Mouse (Mus musculus) hindbrain, embryonic 14.5 days (tissue): ENCODE measurements around the gene Btbd9. TPM values are rescaled to one million over a fixed set of nuclear protein-coding genes. Genes with fewer than 3 reads are reported as not detected.

ENCODE experiments used
- ATAC-seq: fragments of 200-750 bp; cut with Nextera tagmentation; 2 replicates; pipeline ENCODE4 v1.8.0; 2017; ENCODE audit warnings: moderate number of reproducible peaks, mild to moderate bottlenecking, moderate TSS enrichment, moderate library complexity; ENCODE audit not compliant: low FRiP score
- DNase-seq: peaks from one replicate; pipeline ENCODE4 v3.0.0-alpha.2; 2015; ENCODE audit warnings: low spot score
- H3K27ac ChIP-seq: fragments of 300-500 bp; sonication (generic); 2 replicates; pipeline ENCODE4 v1.5.1; 2014; ENCODE audit warnings: mild to moderate bottlenecking, moderate library complexity
- H3K27me3 ChIP-seq: fragments of 300-500 bp; sonication (generic); 2 replicates; pipeline ENCODE4 v1.6.1; 2014; ENCODE audit warnings: mild to moderate bottlenecking, low read length, mixed read lengths; ENCODE audit not compliant: control insufficient read depth, insufficient read depth
- H3K36me3 ChIP-seq: fragments of 300-500 bp; sonication (generic); replicated peaks from 2 replicates; pipeline ENCODE4 v1.6.1; 2014; ENCODE audit not compliant: control insufficient read depth, insufficient read depth
- H3K4me1 ChIP-seq: fragments of 300-500 bp; sonication (generic); replicated peaks from 2 replicates; pipeline ENCODE4 v1.6.1; 2014; ENCODE audit warnings: antibody characterized with exemption, low read length, mixed read lengths; ENCODE audit not compliant: control insufficient read depth, insufficient read depth
- H3K4me2 ChIP-seq: fragments of 300-500 bp; sonication (generic); replicated peaks from 2 replicates; pipeline ENCODE4 v1.6.1; 2014; ENCODE audit warnings: mild to moderate bottlenecking, moderate library complexity
- H3K4me3 ChIP-seq: fragments of 300-500 bp; sonication (generic); replicated peaks from 2 replicates; pipeline ENCODE4 v1.5.1; 2014; ENCODE audit warnings: mild to moderate bottlenecking, low read length
- H3K9ac ChIP-seq: fragments of 300-500 bp; sonication (generic); 2 replicates; pipeline ENCODE4 v1.6.1; 2014
- H3K9me3 ChIP-seq: fragments of 300-500 bp; sonication (generic); 2 replicates; pipeline ENCODE4 v1.6.1; 2016; ENCODE audit warnings: low read length; ENCODE audit not compliant: control insufficient read depth
- WGBS: fragments of 180-500 bp; shearing (Covaris S2); extraction: QIAGEN DNeasy Blood & Tissue Kit; methylation state at CpG from one replicate; pipeline ENCODE4 v1.1.7; 2014; 5-methylcytosine and 5-hydroxymethylcytosine counted together
- polyA plus RNA-seq: library from polyadenylated mRNA; unstranded; fragments of >200 nt; fragmentation: Nextera tagmentation; extraction: Ambion mirVana; gene quantifications from 2 replicates; pipeline ENCODE4 v1.2.1, GENCODE M21; 2014

Btbd9 gene
- polyA plus RNA-seq, 1 experiment from 2014 or later: 126 TPM

GRCm38 (mm10) chr17:30383649-30384048 lies 192.6 kb downstream of the Btbd9 start:
- no peak overlapping the region for H3K4me3 ChIP-seq
- H3K9me3 ChIP-seq: no peaks in the 10 kb centered on the region
- no peak for ATAC-seq
- H3K36me3 ChIP-seq: no peaks in the 10 kb centered on the region
- DNase-seq: no peak
- no peaks in the 10 kb centered on the region for H3K27me3 ChIP-seq
- peaks cover 11% of the 10 kb centered on the region for H3K4me1 ChIP-seq
- H3K27ac ChIP-seq: no peak overlapping the region
- WGBS: 93% methylated on average over 6 of the region's 6 CpGs
- H3K9ac ChIP-seq: no peak overlapping the region
- H3K4me2 ChIP-seq: no peak overlapping the region

DNA sequence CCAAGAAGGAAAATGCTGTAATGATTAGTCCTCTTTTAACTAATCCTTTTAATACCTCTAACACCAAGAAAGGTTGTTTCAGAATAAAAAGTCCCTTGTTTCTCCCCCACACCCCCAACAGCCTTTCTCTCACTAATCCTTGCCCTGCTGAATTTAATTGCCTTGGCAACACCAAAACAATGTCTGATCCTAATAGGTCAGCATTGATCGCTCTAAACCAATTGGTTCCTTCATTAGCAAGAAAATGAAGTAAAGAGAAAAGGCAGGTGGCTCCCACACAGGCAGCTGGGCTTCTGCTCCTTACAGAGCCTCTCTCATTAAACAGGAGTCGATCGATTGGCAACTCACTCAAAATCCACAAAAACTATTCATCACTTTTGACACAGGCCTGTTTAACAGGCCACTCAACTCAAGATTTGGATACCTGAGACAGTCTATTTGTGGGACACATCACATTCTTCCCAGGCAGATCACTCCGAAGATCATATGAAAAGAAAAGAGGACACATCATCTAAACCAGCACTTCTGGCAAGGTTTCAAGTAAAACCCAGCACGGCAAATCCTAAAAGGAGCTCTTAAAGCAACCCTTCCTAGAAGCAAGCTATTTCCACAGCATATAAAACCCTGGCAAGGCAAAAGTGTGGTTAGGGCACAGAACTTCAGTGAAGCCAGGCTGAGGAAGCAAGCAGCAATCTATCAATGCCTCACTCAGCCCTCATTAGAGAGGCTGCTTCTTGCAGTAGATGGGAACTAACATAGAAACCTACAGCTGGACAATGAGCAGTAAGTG lies 197.9 kb downstream of the Btbd9 start:
- Histone ChIP-seq H3K4me1 (peaks cover 28% of the 10 kb centered on the region), H3K27ac (peak overlapping the region; percentile 52), H3K36me3 (no peaks in the 10 kb centered on the region), H3K9me3 (no peaks in the 10 kb centered on the region), H3K9ac (no peak overlapping the region), H3K27me3 (no peaks in the 10 kb centered on the region), H3K4me2 (no peak overlapping the region), H3K4me3 (no peak overlapping the region)
- ATAC-seq: no peak
- DNase-seq: no peak
- 4% methylated on average over 5 of the region's 5 CpGs for WGBS

- no peak overlapping the region for H3K27ac ChIP-seq
- WGBS: 6% methylated on average over 1 of the region's 1 CpGs
- no peak for ATAC-seq
Measured at GRCm38 (mm10) chr17:30377754-30378153, 198.5 kb downstream of the Btbd9 start.

DNA sequence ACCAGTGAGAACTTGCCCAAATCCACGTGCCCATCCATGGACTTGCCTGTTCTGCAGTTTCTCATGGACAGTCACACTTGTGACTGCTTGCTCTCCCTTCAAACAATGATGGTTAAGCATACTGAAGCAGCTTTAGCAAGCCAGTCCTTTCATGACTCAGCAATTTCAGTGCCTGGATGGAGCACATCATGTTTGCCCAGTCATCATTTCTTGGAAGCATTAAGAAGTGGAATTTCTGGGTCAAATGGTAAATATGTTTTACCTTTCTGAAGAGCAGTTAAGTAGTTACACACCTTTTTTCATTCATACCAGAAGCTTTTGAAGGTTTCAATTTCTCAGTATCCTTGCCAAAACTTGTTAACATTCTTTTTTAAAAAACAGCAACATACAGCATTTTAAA lies 201.2 kb downstream of the Btbd9 start:
- H3K4me3 ChIP-seq: no peak overlapping the region
- peak overlapping the region; percentile 44 for H3K27ac ChIP-seq
- H3K4me1 ChIP-seq: peaks cover 28% of the 10 kb centered on the region
- no peaks in the 10 kb centered on the region for H3K9me3 ChIP-seq
- no peak overlapping the region for H3K4me2 ChIP-seq
- no peaks in the 10 kb centered on the region for H3K27me3 ChIP-seq
- DNase-seq: no peak
- 90% methylated on average over 1 of the region's 1 CpGs for WGBS
- ATAC-seq: no peak
- H3K36me3 ChIP-seq: no peaks in the 10 kb centered on the region
- H3K9ac ChIP-seq: no peak overlapping the region

More at GRCm38 (mm10) chr17:30377754-30378153, 198.5 kb downstream of the Btbd9 start:
- Histone ChIP-seq H3K9me3 (no peaks in the 10 kb centered on the region), H3K9ac (no peak overlapping the region), H3K4me3 (no peak overlapping the region), H3K27me3 (no peaks in the 10 kb centered on the region), H3K4me1 (peaks cover 28% of the 10 kb centered on the region), H3K36me3 (no peaks in the 10 kb centered on the region), H3K4me2 (no peak overlapping the region)
- no peak for DNase-seq

GRCm38 (mm10) chr17:30368559-30368958 lies 207.7 kb downstream of the Btbd9 start:
- no peak overlapping the region for H3K9ac ChIP-seq
- WGBS: 23% methylated on average over 2 of the region's 2 CpGs
- H3K4me2 ChIP-seq: no peak overlapping the region
- ATAC-seq: no peak
- no peaks in the 10 kb centered on the region for H3K36me3 ChIP-seq
- no peak overlapping the region for H3K27ac ChIP-seq
- no peaks in the 10 kb centered on the region for H3K9me3 ChIP-seq
- H3K27me3 ChIP-seq: no peaks in the 10 kb centered on the region
- no peak overlapping the region for H3K4me3 ChIP-seq
- H3K4me1 ChIP-seq: peaks cover 10% of the 10 kb centered on the region; the same call in 1 of the 2 replicates
- DNase-seq: no peak

- no peak overlapping the region for H3K4me2 ChIP-seq
- H3K4me3 ChIP-seq: no peak overlapping the region
- no peak overlapping the region for H3K9ac ChIP-seq
- H3K9me3 ChIP-seq: no peaks in the 10 kb centered on the region
- no peak for ATAC-seq
- no peaks in the 10 kb centered on the region for H3K27me3 ChIP-seq
- no peak overlapping the region for H3K27ac ChIP-seq
- no peak for DNase-seq
- 93% methylated on average over 1 of the region's 1 CpGs for WGBS
- H3K36me3 ChIP-seq: no peaks in the 10 kb centered on the region
- H3K4me1 ChIP-seq: peaks cover 34% of the 10 kb centered on the region
Measured at GRCm38 (mm10) chr17:30364701-30365100, 211.6 kb downstream of the Btbd9 start.

GRCm38 (mm10) chr17:30363365-30363764 lies 212.9 kb downstream of the Btbd9 start:
- no peak for ATAC-seq
- H3K4me1 ChIP-seq: peaks cover 29% of the 10 kb centered on the region
- WGBS: 75% methylated on average over 5 of the region's 5 CpGs

GRCm38 (mm10) chr17:30360654-30361053 lies 215.6 kb downstream of the Btbd9 start:
- H3K4me1 ChIP-seq: peaks cover 28% of the 10 kb centered on the region
- H3K4me3 ChIP-seq: no peak overlapping the region
- H3K36me3 ChIP-seq: no peaks in the 10 kb centered on the region
- H3K27me3 ChIP-seq: no peaks in the 10 kb centered on the region
- H3K9ac ChIP-seq: no peak overlapping the region
- 27% methylated on average over 1 of the region's 1 CpGs for WGBS
- no peak for DNase-seq
- no peaks in the 10 kb centered on the region for H3K9me3 ChIP-seq
- no peak for ATAC-seq
- H3K27ac ChIP-seq: peak overlapping the region; percentile 47
- H3K4me2 ChIP-seq: no peak overlapping the region

More at GRCm38 (mm10) chr17:30363365-30363764, 212.9 kb downstream of the Btbd9 start:
- no peak overlapping the region for H3K4me3 ChIP-seq
- no peak overlapping the region for H3K27ac ChIP-seq
- H3K9ac ChIP-seq: no peak overlapping the region
- no peaks in the 10 kb centered on the region for H3K36me3 ChIP-seq
- no peak overlapping the region for H3K4me2 ChIP-seq
- no peaks in the 10 kb centered on the region for H3K27me3 ChIP-seq
- DNase-seq: no peak
- no peaks in the 10 kb centered on the region for H3K9me3 ChIP-seq

- Histone ChIP-seq H3K4me1 (peaks cover 24% of the 10 kb centered on the region), H3K9ac (no peak overlapping the region), H3K36me3 (no peaks in the 10 kb centered on the region), H3K9me3 (no peaks in the 10 kb centered on the region), H3K4me2 (no peak overlapping the region), H3K4me3 (no peak overlapping the region), H3K27me3 (no peaks in the 10 kb centered on the region), H3K27ac (no peak overlapping the region)
- 70% methylated on average over 5 of the region's 5 CpGs for WGBS
- no peak for DNase-seq
- no peak for ATAC-seq
Measured at GRCm38 (mm10) chr17:30359392-30359791, 216.9 kb downstream of the Btbd9 start.
